Mouse (Mus musculus) heart, postnatal 10 days (tissue): ENCODE measurements around the gene Zfp618. TPM values are rescaled to one million over a fixed set of nuclear protein-coding genes. Genes with fewer than 3 reads are reported as not detected.

ENCODE experiments used
- DNase-seq, 2 experiments: peaks; one replicate each; pipeline ENCODE4 v3.0.0; 2021
- intact Hi-C: fragments of 180-260 bp; cut with DNase I; formaldehyde crosslinking; loops from one replicate; pipeline ENCODE4 v1.15.1; 2025
- total RNA-seq, 2 experiments: library from RNA; stranded (reverse); gene quantifications; 2 replicates each; pipeline ENCODE4 v1.2.3; 2021

Gene Zfp618
- total RNA-seq, 2 experiments from 2014 or later, result 4.5 to 5.8 TPM

DNA sequence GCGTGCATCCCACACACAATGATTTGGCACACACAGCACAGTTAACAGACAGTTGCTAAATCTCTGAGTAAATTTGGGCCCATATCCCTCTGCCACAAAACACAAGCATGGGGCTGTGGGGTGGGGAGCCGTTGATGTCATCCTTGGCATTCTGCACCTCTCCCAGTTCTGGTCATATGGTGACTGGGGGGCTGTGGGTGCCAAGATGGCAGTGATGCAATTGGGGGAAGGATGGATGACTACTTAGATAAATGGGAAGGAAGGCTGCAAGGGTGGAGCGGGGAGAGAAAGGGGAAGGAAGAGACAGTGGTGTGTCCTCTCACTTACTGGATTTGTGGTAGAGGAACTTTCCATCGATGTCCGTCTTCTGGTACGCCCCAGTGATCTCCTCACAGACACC, 185.8 kb downstream of the Zfp618 start:
- intact Hi-C loops, result no loop called here
- no peak for DNase-seq

DNA sequence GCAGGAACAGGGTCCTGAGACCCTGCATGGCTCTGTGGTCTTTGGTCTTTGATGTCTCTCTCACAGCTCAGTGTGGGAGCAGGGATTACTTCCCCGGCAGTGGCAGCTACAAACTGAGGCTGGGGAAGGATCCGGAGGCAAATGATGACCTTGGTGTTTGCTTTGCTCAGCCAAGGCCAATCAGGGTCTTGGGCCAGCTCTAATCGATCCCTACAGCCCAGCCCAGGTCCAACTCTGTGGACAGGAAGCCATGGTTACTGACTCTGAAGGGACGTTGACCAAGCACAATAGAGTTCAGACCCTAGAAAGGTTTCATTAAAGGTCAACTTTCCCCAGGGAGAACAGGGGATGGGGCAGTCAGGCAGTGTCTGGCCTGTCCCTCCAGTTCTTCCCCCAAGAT, 188.7 kb downstream of the Zfp618 start:
- intact Hi-C loops, result no loop called here
- DNase-seq, result no peak

GRCm38 (mm10) chr4:63154699-63155098, 189.3 kb downstream of the Zfp618 start, which contains the start of gene Ambp:
TSS of gene Ambp (minus strand) at chr4:63154799.
- intact Hi-C loops, result no loop called here
- no peak for DNase-seq

GRCm38 (mm10) chr4:63155596-63155995, 190.2 kb downstream of the Zfp618 start:
- intact Hi-C loops, result no loop called here
- DNase-seq, result peak; percentile 15 to 19

- intact Hi-C loops, result no loop called here
- DNase-seq, result no peak
These were observed 191.6 kb downstream of the Zfp618 start for GRCm38 (mm10) chr4:63156726-63157634.

DNA sequence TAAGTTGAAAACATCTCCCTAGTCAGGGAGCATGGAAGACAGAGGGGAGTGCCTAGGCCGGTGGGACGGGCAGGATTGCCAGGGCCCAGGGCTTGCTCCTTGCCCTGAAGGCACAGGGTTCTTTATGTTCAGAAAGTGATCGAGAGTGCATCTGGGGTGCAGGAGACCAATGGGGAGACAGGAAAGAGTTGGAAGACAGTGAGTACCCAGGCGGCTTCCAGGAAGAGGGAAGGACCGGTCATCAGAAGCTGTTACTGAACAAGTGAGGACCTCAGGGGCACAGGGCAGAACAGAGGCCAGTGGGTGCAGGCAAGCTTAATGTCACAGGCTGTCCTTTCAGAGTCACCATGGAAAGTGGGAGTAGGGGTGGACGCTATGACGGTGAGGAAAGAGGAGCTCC, 192.8 kb downstream of the Zfp618 start:
- DNase-seq, result no peak
- intact Hi-C loops, result loop anchor here (2.0 kb wide), 1 partner anchor 161 kb away; no protein-coding TSS in a partner anchor

GRCm38 (mm10) chr4:63158961-63159592, 193.7 kb downstream of the Zfp618 start:
- intact Hi-C loops, result loop anchor here (2.0 kb wide), 1 partner anchor 160 kb away; no protein-coding TSS in a partner anchor
- peak; percentile 89 to 93 for DNase-seq

DNA sequence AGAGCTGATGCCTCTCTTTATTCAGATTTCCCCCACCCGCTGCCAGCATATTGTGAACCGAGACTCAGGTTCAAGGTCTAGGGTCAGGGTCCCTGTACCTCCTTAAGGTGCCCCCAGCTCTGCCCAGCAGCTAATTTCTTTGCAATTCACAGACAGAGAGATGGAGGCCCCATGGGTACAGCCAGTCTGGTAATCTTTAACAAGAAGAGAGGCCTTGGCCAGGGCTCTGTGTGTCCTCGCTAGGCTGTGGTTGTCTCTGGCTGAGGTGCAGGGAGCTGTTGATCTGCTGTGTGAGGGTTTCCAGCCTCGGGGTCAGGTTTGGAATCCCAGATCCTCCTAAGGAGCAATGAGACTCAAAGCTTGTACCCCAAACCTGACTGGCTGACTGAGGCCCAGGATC, 200.3 kb downstream of the Zfp618 start:
- DNase-seq, result no peak
- intact Hi-C loops, result no loop called here

DNA sequence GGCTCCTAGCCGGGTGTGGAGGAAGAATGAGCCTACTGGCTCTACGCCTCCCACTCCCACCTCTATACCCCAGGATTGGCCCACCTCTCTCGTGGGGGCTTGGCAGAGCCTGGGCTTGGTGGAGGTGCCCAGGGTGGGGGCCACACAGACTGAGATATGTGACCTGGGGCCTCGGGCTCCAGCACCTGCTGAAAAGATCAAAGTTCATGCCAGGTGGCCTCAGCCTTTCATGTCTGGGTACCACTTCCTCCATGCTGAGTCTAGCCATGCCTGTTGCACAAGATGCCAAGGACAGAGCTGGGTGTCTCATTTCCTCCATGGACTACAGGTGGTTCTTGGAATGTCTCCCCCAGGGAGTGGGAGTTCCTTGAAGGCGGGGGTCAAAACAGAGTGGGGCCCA, 200.9 kb downstream of the Zfp618 start:
- no peak for DNase-seq
- intact Hi-C loops, result no loop called here

DNA sequence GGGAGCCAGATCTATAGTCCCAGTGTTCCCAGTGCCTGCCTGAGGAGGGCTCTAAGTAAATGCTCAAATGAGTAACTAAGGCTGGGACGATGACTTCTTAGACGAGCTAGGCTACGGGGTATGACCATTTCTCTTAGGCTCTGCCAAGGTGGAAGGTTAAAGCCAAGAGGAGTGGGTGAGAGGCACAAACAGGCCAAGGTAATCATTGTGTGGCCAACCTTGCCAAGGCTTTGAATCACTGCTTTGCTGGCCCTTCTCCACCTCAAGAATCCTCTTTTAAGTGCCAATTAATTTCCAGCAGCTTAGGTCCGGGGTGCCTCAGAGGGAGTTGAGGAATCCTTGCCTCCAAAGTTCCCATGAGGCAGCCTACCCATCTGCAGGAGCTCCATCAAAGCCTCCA, 204.7 kb downstream of the Zfp618 start:
- no peak for DNase-seq

DNA sequence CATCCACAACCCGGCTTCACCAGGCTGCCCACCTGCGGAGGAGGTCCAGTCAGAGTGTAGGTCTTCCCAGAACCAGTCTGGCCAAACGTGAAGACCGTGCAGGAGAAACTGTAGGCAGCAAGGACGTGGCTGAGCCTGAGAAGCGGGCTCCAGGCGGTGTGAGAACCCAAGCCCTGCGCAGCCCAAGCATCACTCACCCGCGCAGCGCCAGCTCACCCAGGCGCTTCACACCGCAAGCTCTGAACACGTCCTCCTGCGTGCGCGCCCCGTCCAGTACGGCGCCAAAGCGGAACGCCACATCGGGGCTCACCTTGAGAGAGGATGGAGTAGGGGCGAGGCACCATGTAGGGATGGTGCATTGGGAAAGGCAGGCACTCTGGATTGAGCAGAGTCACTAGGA, 205.7 kb downstream of the Zfp618 start:
- intact Hi-C loops, result no loop called here
- no peak for DNase-seq

More for the DNA sequence above, 204.7 kb downstream of the Zfp618 start:
- intact Hi-C loops, result no loop called here

GRCm38 (mm10) chr4:63171969-63172685, 206.8 kb downstream of the Zfp618 start, which contains the start of gene Kif12:
TSS of gene Kif12 (minus strand) at chr4:63172131.
- DNase-seq, result no peak
- intact Hi-C loops, result no loop called here

DNA sequence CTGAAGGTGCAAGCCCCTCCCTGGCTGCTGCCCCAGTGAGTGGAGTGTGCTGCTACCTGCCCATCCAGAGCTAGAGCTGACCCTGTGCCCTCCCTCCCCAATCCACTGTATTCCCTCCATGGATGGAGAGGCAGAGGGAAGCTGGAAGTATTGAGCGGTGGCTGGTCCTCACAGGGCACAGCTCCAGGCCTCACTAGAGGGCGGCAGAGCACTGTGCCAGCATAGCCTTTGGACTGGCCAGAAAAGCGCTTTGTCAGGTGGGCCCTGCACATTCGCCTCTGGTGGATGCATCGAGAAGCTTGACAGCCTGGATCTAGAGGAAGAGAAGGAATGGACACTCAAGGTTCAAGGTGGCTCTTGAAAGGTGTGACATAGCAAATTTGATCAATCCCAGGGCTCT, 216.2 kb downstream of the Zfp618 start:
- intact Hi-C loops, result loop anchor here (1.0 kb wide), 1 partner anchor 138 kb away; no protein-coding TSS in a partner anchor
- peak; percentile 69 to 76 for DNase-seq

DNA sequence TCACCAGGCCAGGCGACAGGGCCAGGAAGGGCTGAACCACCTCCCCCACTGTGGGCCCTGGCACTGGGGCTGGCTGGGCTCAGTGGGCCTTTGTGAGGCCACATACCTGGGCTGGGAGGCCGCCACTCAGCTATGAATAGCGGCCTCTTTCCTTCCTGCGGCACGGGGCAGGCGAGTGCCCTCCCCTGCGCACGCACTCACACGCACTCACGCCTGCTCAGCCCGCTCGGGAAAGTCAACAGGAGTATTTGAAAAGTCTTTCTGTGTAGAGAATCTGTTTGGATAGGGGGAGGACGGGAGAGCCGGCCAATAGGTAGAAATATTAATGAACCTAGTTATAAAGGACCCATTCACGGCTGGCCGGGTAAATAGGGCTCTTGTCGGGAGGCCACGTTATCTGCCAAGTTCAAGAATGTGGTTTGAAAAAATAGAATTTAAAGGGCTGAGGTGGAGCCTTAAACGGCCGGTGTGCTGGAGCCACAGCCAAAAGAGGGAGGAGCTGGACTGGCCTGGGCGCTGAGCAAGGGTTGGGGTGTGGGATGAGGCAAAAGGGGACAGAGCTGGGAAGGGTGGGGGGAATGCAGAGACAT, 221.0 kb downstream of the Zfp618 start:
- intact Hi-C loops, result no loop called here
- peak in 1 of 2 experiments; percentile 17 for DNase-seq

Other genes with a start within 250 kb of the Zfp618 start
- gene Ambp, start 189.2 kb downstream of the Zfp618 start, total RNA-seq, result not detected
- not detected for gene Kif12, start 206.6 kb downstream of the Zfp618 start, total RNA-seq
- gene Col27a1, start 248.4 kb downstream of the Zfp618 start, total RNA-seq, result 1 to 10 TPM; 3.8 to 4.8 TPM